Mouse (Mus musculus): ENCODE data around the gene RPS10-NUDT3. TPM values are rescaled to one million over a fixed set of nuclear protein-coding genes. Genes with fewer than 3 reads are reported as not detected.
A peak's percentile ranks its signal among the peaks of the same experiment; 100 is the strongest.

The RPS10-NUDT3 gene
- polyA plus RNA-seq, 1 experiment from 2014 or later, result not detected

GRCm38 (mm10) chr17:27579816-27580215 is 55.2 kb downstream of the RPS10-NUDT3 start:
- Histone ChIP-seq H3K9me3 (ENCODE audit: control insufficient read depth, low read length) (no peaks in the 10 kb centered on the region), H3K36me3 (ENCODE audit: control insufficient read depth, insufficient read depth, low read length) (peaks cover 26% of the 10 kb centered on the region), H3K4me1 (ENCODE audit: control insufficient read depth, insufficient read depth, low read length) (peaks cover 3% of the 10 kb centered on the region; the same call in 1 of the 2 replicates), H3K4me3 (ENCODE audit: low read depth, low read length) (no peak overlapping the region), H3K27ac (replicated peaks; ENCODE audit: low read depth, low read length) (no peak overlapping the region), H3K9ac (ENCODE audit: low read length) (no peak overlapping the region), H3K4me2 (ENCODE audit: low read depth, severe bottlenecking) (no peak overlapping the region), H3K27me3 (ENCODE audit: control insufficient read depth, insufficient read depth, low read length) (no peaks in the 10 kb centered on the region)
- DNase-seq (ENCODE audit: low spot score) (no peak), ATAC-seq (ENCODE audit: insufficient number of reproducible peaks, low FRiP score, low TSS enrichment, low read depth) (no peak)
- WGBS, result 92% methylated on average over 8 of the region's 8 CpGs

GRCm38 (mm10) chr17:27578487-27578886 is 56.5 kb downstream of the RPS10-NUDT3 start:
- Histone ChIP-seq H3K4me2 (ENCODE audit: low read depth, severe bottlenecking) (no peak overlapping the region), H3K9ac (ENCODE audit: low read length) (no peak overlapping the region), H3K27ac (replicated peaks; ENCODE audit: low read depth, low read length) (no peak overlapping the region), H3K4me3 (ENCODE audit: low read depth, low read length) (no peak overlapping the region), H3K36me3 (ENCODE audit: control insufficient read depth, insufficient read depth, low read length) (peaks cover 29% of the 10 kb centered on the region), H3K4me1 (ENCODE audit: control insufficient read depth, insufficient read depth, low read length) (peaks cover 3% of the 10 kb centered on the region; the same call in 1 of the 2 replicates), H3K9me3 (ENCODE audit: control insufficient read depth, low read length) (no peaks in the 10 kb centered on the region), H3K27me3 (ENCODE audit: control insufficient read depth, insufficient read depth, low read length) (no peaks in the 10 kb centered on the region)
- WGBS, result 97% methylated on average over 10 of the region's 10 CpGs
- ATAC-seq (ENCODE audit: insufficient number of reproducible peaks, low FRiP score, low TSS enrichment, low read depth), result no peak
- DNase-seq (ENCODE audit: low spot score), result no peak

- peaks cover 3% of the 10 kb centered on the region; the same call in 1 of the 2 replicates for H3K4me1 ChIP-seq (ENCODE audit: control insufficient read depth, insufficient read depth, low read length)
- no peak overlapping the region for H3K4me3 ChIP-seq (ENCODE audit: low read depth, low read length)
- H3K36me3 ChIP-seq (ENCODE audit: control insufficient read depth, insufficient read depth, low read length), result peaks cover 26% of the 10 kb centered on the region
- H3K9ac ChIP-seq (ENCODE audit: low read length), result no peak overlapping the region
- no peaks in the 10 kb centered on the region for H3K9me3 ChIP-seq (ENCODE audit: control insufficient read depth, low read length)
- H3K27ac ChIP-seq (replicated peaks; ENCODE audit: low read depth, low read length), result no peak overlapping the region
- no peak overlapping the region for H3K4me2 ChIP-seq (ENCODE audit: low read depth, severe bottlenecking)
- DNase-seq (ENCODE audit: low spot score) (no peak), ATAC-seq (ENCODE audit: insufficient number of reproducible peaks, low FRiP score, low TSS enrichment, low read depth) (no peak)
- WGBS, result 74% methylated on average over 6 of the region's 6 CpGs
- no peaks in the 10 kb centered on the region for H3K27me3 ChIP-seq (ENCODE audit: control insufficient read depth, insufficient read depth, low read length)
Observed at GRCm38 (mm10) chr17:27577468-27577867, 57.6 kb downstream of the RPS10-NUDT3 start.

GRCm38 (mm10) chr17:27576056-27576455 is 59.0 kb downstream of the RPS10-NUDT3 start:
- Histone ChIP-seq H3K27me3 (ENCODE audit: control insufficient read depth, insufficient read depth, low read length) (no peaks in the 10 kb centered on the region), H3K4me1 (ENCODE audit: control insufficient read depth, insufficient read depth, low read length) (peaks cover 3% of the 10 kb centered on the region; the same call in 1 of the 2 replicates), H3K9ac (ENCODE audit: low read length) (no peak overlapping the region), H3K9me3 (ENCODE audit: control insufficient read depth, low read length) (no peaks in the 10 kb centered on the region), H3K4me2 (ENCODE audit: low read depth, severe bottlenecking) (no peak overlapping the region), H3K4me3 (ENCODE audit: low read depth, low read length) (no peak overlapping the region), H3K36me3 (ENCODE audit: control insufficient read depth, insufficient read depth, low read length) (peaks cover 17% of the 10 kb centered on the region), H3K27ac (replicated peaks; ENCODE audit: low read depth, low read length) (no peak overlapping the region)
- DNase-seq (ENCODE audit: low spot score) (no peak), ATAC-seq (ENCODE audit: insufficient number of reproducible peaks, low FRiP score, low TSS enrichment, low read depth) (no peak)
- WGBS, result 79% methylated on average over 7 of the region's 7 CpGs

GRCm38 (mm10) chr17:27575116-27575776 is 59.8 kb downstream of the RPS10-NUDT3 start:
- WGBS, result 35% methylated on average over 10 of the region's 10 CpGs
- no peaks in the 10 kb centered on the region for H3K27me3 ChIP-seq (ENCODE audit: control insufficient read depth, insufficient read depth, low read length)
- no peak overlapping the region for H3K4me2 ChIP-seq (ENCODE audit: low read depth, severe bottlenecking)
- H3K4me3 ChIP-seq (ENCODE audit: low read depth, low read length), result no peak overlapping the region
- H3K9me3 ChIP-seq (ENCODE audit: control insufficient read depth, low read length), result no peaks in the 10 kb centered on the region
- ATAC-seq (ENCODE audit: insufficient number of reproducible peaks, low FRiP score, low TSS enrichment, low read depth) (no peak), DNase-seq (ENCODE audit: low spot score) (no peak)
- H3K36me3 ChIP-seq (ENCODE audit: control insufficient read depth, insufficient read depth, low read length), result peaks cover 13% of the 10 kb centered on the region
- H3K4me1 ChIP-seq (ENCODE audit: control insufficient read depth, insufficient read depth, low read length), result peaks cover 3% of the 10 kb centered on the region; the same call in 1 of the 2 replicates
- H3K27ac ChIP-seq (replicated peaks; ENCODE audit: low read depth, low read length), result 0 out of 2 replicates have a peak overlapping the region, but pooled peaks have one; percentile 25
- H3K9ac ChIP-seq (ENCODE audit: low read length), result no peak overlapping the region

GRCm38 (mm10) chr17:27574470-27575115 is 60.4 kb downstream of the RPS10-NUDT3 start:
- no peaks in the 10 kb centered on the region for H3K9me3 ChIP-seq (ENCODE audit: control insufficient read depth, low read length)
- WGBS, result 91% methylated on average over 15 of the region's 16 CpGs
- H3K4me3 ChIP-seq (ENCODE audit: low read depth, low read length), result no peak overlapping the region
- H3K27ac ChIP-seq (replicated peaks; ENCODE audit: low read depth, low read length), result no peak overlapping the region
- H3K36me3 ChIP-seq (ENCODE audit: control insufficient read depth, insufficient read depth, low read length), result peaks cover 9% of the 10 kb centered on the region
- ATAC-seq (ENCODE audit: insufficient number of reproducible peaks, low FRiP score, low TSS enrichment, low read depth) (no peak), DNase-seq (ENCODE audit: low spot score) (no peak)
- no peak overlapping the region for H3K9ac ChIP-seq (ENCODE audit: low read length)
- peaks cover 3% of the 10 kb centered on the region; the same call in 1 of the 2 replicates for H3K4me1 ChIP-seq (ENCODE audit: control insufficient read depth, insufficient read depth, low read length)
- H3K4me2 ChIP-seq (ENCODE audit: low read depth, severe bottlenecking), result no peak overlapping the region
- no peaks in the 10 kb centered on the region for H3K27me3 ChIP-seq (ENCODE audit: control insufficient read depth, insufficient read depth, low read length)

- DNase-seq (ENCODE audit: low spot score), result no peak
- peaks cover 7% of the 10 kb centered on the region for H3K36me3 ChIP-seq (ENCODE audit: control insufficient read depth, insufficient read depth, low read length)
- H3K4me3 ChIP-seq (ENCODE audit: low read depth, low read length), result no peak overlapping the region
- 88% methylated on average over 10 of the region's 10 CpGs for WGBS
- no peaks in the 10 kb centered on the region for H3K27me3 ChIP-seq (ENCODE audit: control insufficient read depth, insufficient read depth, low read length)
- no peak for ATAC-seq (ENCODE audit: insufficient number of reproducible peaks, low FRiP score, low TSS enrichment, low read depth)
- H3K9ac ChIP-seq (ENCODE audit: low read length), result no peak overlapping the region
- no peak overlapping the region for H3K4me2 ChIP-seq (ENCODE audit: low read depth, severe bottlenecking)
- no peaks in the 10 kb centered on the region for H3K9me3 ChIP-seq (ENCODE audit: control insufficient read depth, low read length)
- no peak overlapping the region for H3K27ac ChIP-seq (replicated peaks; ENCODE audit: low read depth, low read length)
- H3K4me1 ChIP-seq (ENCODE audit: control insufficient read depth, insufficient read depth, low read length), result peaks cover 3% of the 10 kb centered on the region; the same call in 1 of the 2 replicates
Observed at GRCm38 (mm10) chr17:27573772-27574320, 61.2 kb downstream of the RPS10-NUDT3 start.

- Histone ChIP-seq H3K27me3 (ENCODE audit: control insufficient read depth, insufficient read depth, low read length) (no peaks in the 10 kb centered on the region), H3K27ac (replicated peaks; ENCODE audit: low read depth, low read length) (no peak overlapping the region), H3K4me1 (ENCODE audit: control insufficient read depth, insufficient read depth, low read length) (peaks cover 5% of the 10 kb centered on the region; the same call in 1 of the 2 replicates), H3K4me2 (ENCODE audit: low read depth, severe bottlenecking) (no peak overlapping the region), H3K9ac (ENCODE audit: low read length) (no peak overlapping the region), H3K4me3 (ENCODE audit: low read depth, low read length) (no peak overlapping the region), H3K9me3 (ENCODE audit: control insufficient read depth, low read length) (no peaks in the 10 kb centered on the region), H3K36me3 (ENCODE audit: control insufficient read depth, insufficient read depth, low read length) (peaks cover 3% of the 10 kb centered on the region)
- ATAC-seq (ENCODE audit: insufficient number of reproducible peaks, low FRiP score, low TSS enrichment, low read depth), result no peak
- WGBS, result 72% methylated on average over 8 of the region's 8 CpGs
- no peak for DNase-seq (ENCODE audit: low spot score)
Observed at GRCm38 (mm10) chr17:27571315-27571714, 63.7 kb downstream of the RPS10-NUDT3 start.

All from limb, embryonic 11.5 days (tissue).